Mouse (Mus musculus): ENCODE results near the gene Hlf. TPM values are rescaled to one million over a fixed set of nuclear protein-coding genes. Genes with fewer than 3 reads are reported as not detected.

Hlf gene
- polyA plus RNA-seq, 1 experiment from 2014 or later, result 4.3 TPM

DNA sequence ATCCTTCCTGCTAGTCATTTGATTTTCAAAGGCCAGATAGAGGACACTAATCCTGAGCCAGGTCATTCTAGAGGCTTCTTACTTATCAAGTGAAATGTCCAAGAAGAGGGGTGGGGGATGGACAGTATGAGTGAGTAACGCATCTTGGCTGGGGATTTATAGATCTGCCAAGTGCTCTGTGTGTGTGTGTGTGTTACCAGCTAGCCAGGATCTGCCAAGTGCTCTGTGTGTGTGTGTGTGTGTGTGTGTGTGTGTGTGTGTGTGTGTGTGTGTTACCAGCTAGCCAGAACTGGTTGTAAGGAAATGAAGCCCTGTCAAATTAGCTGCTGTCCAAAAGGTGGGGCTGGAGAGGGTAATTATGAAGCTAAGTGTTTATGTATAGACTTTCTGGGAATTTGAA is 55.9 kb downstream of the Hlf start:
- no peak overlapping the region for H3K27ac ChIP-seq (replicated peaks in 1 of 2; ENCODE audit: control insufficient read depth in 1 of 2, insufficient read depth in 1 of 2, low read depth in 2 of 2, low read length in 2 of 2)
- no peak overlapping the region for H3K4me2 ChIP-seq (ENCODE audit: low read length)
- no peak overlapping the region for H3K9ac ChIP-seq (ENCODE audit: low read length)
- ATAC-seq (ENCODE audit: insufficient number of reproducible peaks, insufficient read depth, low FRiP score, low read depth), result no peak
- no peaks in the 10 kb centered on the region for H3K9me3 ChIP-seq (ENCODE audit: control insufficient read depth, low read length)
- no peaks in the 10 kb centered on the region for H3K36me3 ChIP-seq (ENCODE audit: control insufficient read depth, insufficient read depth, low read length)
- H3K4me3 ChIP-seq (ENCODE audit: control insufficient read depth in 1 of 2, insufficient read depth in 1 of 2, low read depth in 1 of 2, low read length in 2 of 2), result no peak overlapping the region
- no peaks in the 10 kb centered on the region; the same call in 1 of the 2 replicates for H3K27me3 ChIP-seq (ENCODE audit: control insufficient read depth, insufficient read depth, low read length)
- no peaks in the 10 kb centered on the region for H3K4me1 ChIP-seq (ENCODE audit: control insufficient read depth in 2 of 2, insufficient read depth in 2 of 2, low read length in 2 of 2)
- 53% methylated on average over 1 of the region's 1 CpGs for WGBS

DNA sequence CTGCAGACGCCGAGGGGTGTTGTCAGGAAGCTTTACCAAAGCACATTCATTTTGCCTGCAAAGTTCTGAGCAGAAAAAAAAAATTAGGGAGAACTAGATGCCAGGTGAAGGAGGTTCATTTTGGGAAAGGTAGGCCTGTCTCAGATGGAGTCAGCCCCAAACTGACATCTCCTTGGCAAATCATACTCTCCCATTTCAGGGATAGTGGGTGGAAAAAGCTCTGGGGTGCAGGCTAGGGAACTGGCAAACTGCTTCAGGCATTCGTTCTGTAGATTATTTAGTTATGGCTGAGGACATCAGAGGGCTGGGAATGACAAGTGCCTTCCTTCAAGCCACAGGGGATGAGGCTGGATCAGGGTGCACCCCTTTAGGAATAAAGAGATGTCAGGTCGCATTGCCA is 58.0 kb downstream of the Hlf start:
- Histone ChIP-seq H3K27ac (replicated peaks in 1 of 2; ENCODE audit: control insufficient read depth in 1 of 2, insufficient read depth in 1 of 2, low read depth in 2 of 2, low read length in 2 of 2) (no peak overlapping the region), H3K4me2 (ENCODE audit: low read length) (no peak overlapping the region), H3K9ac (ENCODE audit: low read length) (no peak overlapping the region), H3K4me1 (ENCODE audit: control insufficient read depth in 2 of 2, insufficient read depth in 2 of 2, low read length in 2 of 2) (no peaks in the 10 kb centered on the region), H3K27me3 (ENCODE audit: control insufficient read depth, insufficient read depth, low read length) (no peaks in the 10 kb centered on the region; the same call in 1 of the 2 replicates), H3K4me3 (ENCODE audit: control insufficient read depth in 1 of 2, insufficient read depth in 1 of 2, low read depth in 1 of 2, low read length in 2 of 2) (no peak overlapping the region), H3K36me3 (ENCODE audit: control insufficient read depth, insufficient read depth, low read length) (no peaks in the 10 kb centered on the region), H3K9me3 (ENCODE audit: control insufficient read depth, low read length) (no peaks in the 10 kb centered on the region)
- WGBS, result 76% methylated on average over 4 of the region's 4 CpGs
- no peak for ATAC-seq (ENCODE audit: insufficient number of reproducible peaks, insufficient read depth, low FRiP score, low read depth)

- WGBS, result 78% methylated on average over 9 of the region's 9 CpGs
Observed at GRCm38 (mm10) chr11:90330202-90330694, 60.4 kb downstream of the Hlf start.

DNA sequence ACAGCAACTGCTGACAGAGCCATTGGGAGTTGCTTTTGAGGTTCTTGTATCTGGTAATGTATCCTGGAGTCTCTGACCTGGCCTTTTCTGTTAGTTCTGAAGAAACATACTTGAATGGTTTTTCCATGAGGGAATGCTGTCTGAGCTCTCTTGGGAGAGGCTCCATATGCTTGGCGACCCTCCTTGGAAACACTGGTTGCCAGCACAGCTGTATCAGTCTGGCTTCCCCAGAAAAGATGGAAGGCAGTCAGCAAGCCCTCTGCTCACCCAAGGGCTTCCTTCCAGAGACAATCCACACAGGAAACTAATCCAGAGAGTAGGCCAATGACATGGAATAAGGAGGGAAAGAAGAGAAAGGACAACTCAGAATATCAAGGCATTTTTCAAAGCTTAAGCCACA is 63.9 kb downstream of the Hlf start:
- ATAC-seq (ENCODE audit: insufficient number of reproducible peaks, insufficient read depth, low FRiP score, low read depth), result no peak
- 60% methylated on average over 1 of the region's 1 CpGs for WGBS

More at GRCm38 (mm10) chr11:90330202-90330694, 60.4 kb downstream of the Hlf start:
- Histone ChIP-seq H3K9ac (ENCODE audit: low read length) (no peak overlapping the region), H3K4me2 (ENCODE audit: low read length) (no peak overlapping the region), H3K27me3 (ENCODE audit: control insufficient read depth, insufficient read depth, low read length) (no peaks in the 10 kb centered on the region; the same call in 1 of the 2 replicates), H3K4me3 (ENCODE audit: control insufficient read depth in 1 of 2, insufficient read depth in 1 of 2, low read depth in 1 of 2, low read length in 2 of 2) (no peak overlapping the region), H3K9me3 (ENCODE audit: control insufficient read depth, low read length) (no peaks in the 10 kb centered on the region), H3K36me3 (ENCODE audit: control insufficient read depth, insufficient read depth, low read length) (no peaks in the 10 kb centered on the region), H3K4me1 (ENCODE audit: control insufficient read depth in 2 of 2, insufficient read depth in 2 of 2, low read length in 2 of 2) (no peaks in the 10 kb centered on the region), H3K27ac (replicated peaks in 1 of 2; ENCODE audit: control insufficient read depth in 1 of 2, insufficient read depth in 1 of 2, low read depth in 2 of 2, low read length in 2 of 2) (no peak overlapping the region)
- ATAC-seq (ENCODE audit: insufficient number of reproducible peaks, insufficient read depth, low FRiP score, low read depth), result no peak

DNA sequence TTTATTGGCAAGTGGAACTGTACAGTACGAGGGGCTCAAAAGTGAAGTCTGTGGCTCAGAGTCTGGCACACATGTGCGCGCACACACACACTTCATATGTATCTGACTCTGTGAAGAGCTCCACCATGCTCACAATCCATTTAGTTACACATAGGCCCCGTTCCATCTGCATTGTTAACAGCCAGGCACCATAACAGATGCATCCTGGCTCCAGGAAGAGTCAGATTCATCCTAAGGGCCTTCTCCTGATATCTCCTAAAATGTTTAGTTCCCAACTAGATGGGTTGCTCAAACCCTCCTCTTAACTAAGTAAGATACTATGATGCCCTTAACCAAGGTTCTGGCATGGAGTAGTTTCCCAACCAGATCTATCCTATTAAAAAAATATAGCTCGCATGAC is 64.5 kb downstream of the Hlf start:
- Histone ChIP-seq H3K9me3 (ENCODE audit: control insufficient read depth, low read length) (no peaks in the 10 kb centered on the region), H3K27ac (replicated peaks in 1 of 2; ENCODE audit: control insufficient read depth in 1 of 2, insufficient read depth in 1 of 2, low read depth in 2 of 2, low read length in 2 of 2) (no peak overlapping the region), H3K4me3 (ENCODE audit: control insufficient read depth in 1 of 2, insufficient read depth in 1 of 2, low read depth in 1 of 2, low read length in 2 of 2) (no peak overlapping the region), H3K4me2 (ENCODE audit: low read length) (no peak overlapping the region), H3K36me3 (ENCODE audit: control insufficient read depth, insufficient read depth, low read length) (no peaks in the 10 kb centered on the region), H3K4me1 (ENCODE audit: control insufficient read depth in 2 of 2, insufficient read depth in 2 of 2, low read length in 2 of 2) (no peaks in the 10 kb centered on the region), H3K27me3 (ENCODE audit: control insufficient read depth, insufficient read depth, low read length) (no peaks in the 10 kb centered on the region), H3K9ac (ENCODE audit: low read length) (no peak overlapping the region)
- ATAC-seq (ENCODE audit: insufficient number of reproducible peaks, insufficient read depth, low FRiP score, low read depth), result no peak
- WGBS, result 83% methylated on average over 5 of the region's 5 CpGs

More for the DNA sequence above, 63.9 kb downstream of the Hlf start:
- Histone ChIP-seq H3K36me3 (ENCODE audit: control insufficient read depth, insufficient read depth, low read length) (no peaks in the 10 kb centered on the region), H3K4me3 (ENCODE audit: control insufficient read depth in 1 of 2, insufficient read depth in 1 of 2, low read depth in 1 of 2, low read length in 2 of 2) (no peak overlapping the region), H3K4me2 (ENCODE audit: low read length) (no peak overlapping the region), H3K27me3 (ENCODE audit: control insufficient read depth, insufficient read depth, low read length) (no peaks in the 10 kb centered on the region; the same call in 1 of the 2 replicates), H3K9ac (ENCODE audit: low read length) (no peak overlapping the region), H3K27ac (replicated peaks in 1 of 2; ENCODE audit: control insufficient read depth in 1 of 2, insufficient read depth in 1 of 2, low read depth in 2 of 2, low read length in 2 of 2) (no peak overlapping the region), H3K9me3 (ENCODE audit: control insufficient read depth, low read length) (no peaks in the 10 kb centered on the region), H3K4me1 (ENCODE audit: control insufficient read depth in 2 of 2, insufficient read depth in 2 of 2, low read length in 2 of 2) (no peaks in the 10 kb centered on the region)

DNA sequence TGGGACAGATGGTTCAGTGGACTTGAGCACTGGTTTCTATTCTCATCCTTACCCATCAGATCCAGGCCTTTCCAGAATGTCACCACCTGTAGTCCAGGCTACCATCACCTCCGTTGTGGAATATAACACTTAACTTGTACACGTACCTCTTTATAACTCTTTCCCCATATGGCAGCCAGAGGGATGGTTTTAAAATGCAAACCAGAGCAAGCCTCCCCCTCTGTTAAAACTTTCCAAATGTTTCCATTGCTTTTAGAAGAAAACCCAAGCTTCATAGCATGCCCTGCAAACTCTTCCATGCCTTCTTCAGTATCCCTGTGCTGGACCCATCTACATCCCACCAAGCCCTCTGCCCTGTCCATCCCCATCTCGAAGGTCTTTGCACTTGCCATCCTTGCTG is 66.1 kb downstream of the Hlf start:
- no peaks in the 10 kb centered on the region for H3K9me3 ChIP-seq (ENCODE audit: control insufficient read depth, low read length)
- H3K4me2 ChIP-seq (ENCODE audit: low read length), result no peak overlapping the region
- no peak overlapping the region for H3K9ac ChIP-seq (ENCODE audit: low read length)
- no peaks in the 10 kb centered on the region for H3K36me3 ChIP-seq (ENCODE audit: control insufficient read depth, insufficient read depth, low read length)
- H3K27me3 ChIP-seq (ENCODE audit: control insufficient read depth, insufficient read depth, low read length), result no peaks in the 10 kb centered on the region
- H3K27ac ChIP-seq (replicated peaks in 1 of 2; ENCODE audit: control insufficient read depth in 1 of 2, insufficient read depth in 1 of 2, low read depth in 2 of 2, low read length in 2 of 2), result no peak overlapping the region
- ATAC-seq (ENCODE audit: insufficient number of reproducible peaks, insufficient read depth, low FRiP score, low read depth), result no peak
- H3K4me1 ChIP-seq (ENCODE audit: control insufficient read depth in 2 of 2, insufficient read depth in 2 of 2, low read length in 2 of 2), result no peaks in the 10 kb centered on the region
- no peak overlapping the region for H3K4me3 ChIP-seq (ENCODE audit: control insufficient read depth in 1 of 2, insufficient read depth in 1 of 2, low read depth in 1 of 2, low read length in 2 of 2)
- 81% methylated on average over 3 of the region's 3 CpGs for WGBS

DNA sequence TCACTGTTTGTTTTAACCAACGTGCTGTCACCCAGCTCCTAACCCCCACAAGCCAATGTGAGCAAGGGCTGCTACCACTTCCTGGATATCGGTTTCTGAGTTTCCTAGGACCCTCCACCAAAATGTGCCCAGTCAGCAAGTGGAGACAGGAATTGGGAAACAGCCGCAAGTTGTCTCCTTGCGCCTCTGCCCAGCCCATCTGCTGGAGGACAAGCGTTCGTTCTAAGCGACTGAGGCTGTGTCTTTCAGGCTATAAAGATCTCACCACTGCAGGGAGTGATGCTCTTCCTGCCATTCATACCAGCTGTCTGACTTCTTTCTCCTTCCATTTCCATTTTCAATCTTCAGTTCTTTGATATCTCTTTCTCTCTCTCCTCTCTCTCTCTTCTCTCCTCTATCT is 69.8 kb downstream of the Hlf start:
- ATAC-seq (ENCODE audit: insufficient number of reproducible peaks, insufficient read depth, low FRiP score, low read depth), result no peak
- Histone ChIP-seq H3K4me1 (ENCODE audit: control insufficient read depth in 2 of 2, insufficient read depth in 2 of 2, low read length in 2 of 2) (no peaks in the 10 kb centered on the region), H3K4me3 (ENCODE audit: control insufficient read depth in 1 of 2, insufficient read depth in 1 of 2, low read depth in 1 of 2, low read length in 2 of 2) (no peak overlapping the region), H3K4me2 (ENCODE audit: low read length) (no peak overlapping the region), H3K9ac (ENCODE audit: low read length) (no peak overlapping the region), H3K27ac (replicated peaks in 1 of 2; ENCODE audit: control insufficient read depth in 1 of 2, insufficient read depth in 1 of 2, low read depth in 2 of 2, low read length in 2 of 2) (no peak overlapping the region), H3K9me3 (ENCODE audit: control insufficient read depth, low read length) (no peaks in the 10 kb centered on the region), H3K36me3 (ENCODE audit: control insufficient read depth, insufficient read depth, low read length) (no peaks in the 10 kb centered on the region), H3K27me3 (ENCODE audit: control insufficient read depth, insufficient read depth, low read length) (no peaks in the 10 kb centered on the region)
- WGBS, result 66% methylated on average over 7 of the region's 7 CpGs

- Histone ChIP-seq H3K27me3 (ENCODE audit: control insufficient read depth, insufficient read depth, low read length) (no peaks in the 10 kb centered on the region), H3K9me3 (ENCODE audit: control insufficient read depth, low read length) (no peaks in the 10 kb centered on the region), H3K9ac (ENCODE audit: low read length) (no peak overlapping the region), H3K4me3 (ENCODE audit: control insufficient read depth in 1 of 2, insufficient read depth in 1 of 2, low read depth in 1 of 2, low read length in 2 of 2) (no peak overlapping the region), H3K4me2 (ENCODE audit: low read length) (no peak overlapping the region), H3K36me3 (ENCODE audit: control insufficient read depth, insufficient read depth, low read length) (no peaks in the 10 kb centered on the region), H3K27ac (replicated peaks in 1 of 2; ENCODE audit: control insufficient read depth in 1 of 2, insufficient read depth in 1 of 2, low read depth in 2 of 2, low read length in 2 of 2) (no peak overlapping the region), H3K4me1 (ENCODE audit: control insufficient read depth in 2 of 2, insufficient read depth in 2 of 2, low read length in 2 of 2) (no peaks in the 10 kb centered on the region)
- ATAC-seq (ENCODE audit: insufficient number of reproducible peaks, insufficient read depth, low FRiP score, low read depth), result no peak
- 14% methylated on average over 4 of the region's 4 CpGs for WGBS
Observed at GRCm38 (mm10) chr11:90317482-90317881, 73.2 kb downstream of the Hlf start.
